Mouse (Mus musculus) lung, embryonic 16.5 days (tissue): Measurements from ENCODE around the gene Ephb2. TPM values are rescaled to one million over a fixed set of nuclear protein-coding genes. Genes with fewer than 3 reads are reported as not detected.

ENCODE experiments used
- ATAC-seq: fragments of 200-750 bp; cut with Nextera tagmentation; 2 replicates; pipeline ENCODE4 v1.8.0; 2017; ENCODE audit warnings: low read depth, mild to moderate bottlenecking, moderate library complexity
- H3K27ac ChIP-seq: fragments of 300-500 bp; sonication (generic); 2 replicates; pipeline ENCODE4 v1.5.1; 2014; ENCODE audit warnings: mild to moderate bottlenecking, control low read depth, low read length
- H3K27me3 ChIP-seq: fragments of 300-500 bp; sonication (generic); 2 replicates; pipeline ENCODE4 v1.6.1; 2014; ENCODE audit warnings: low read depth, low read length, mixed read lengths; ENCODE audit not compliant: control insufficient read depth, insufficient read depth
- H3K36me3 ChIP-seq: fragments of 300-500 bp; sonication (generic); 2 replicates; pipeline ENCODE4 v1.6.1; 2014; ENCODE audit warnings: low read length; ENCODE audit not compliant: control insufficient read depth, insufficient read depth
- H3K4me1 ChIP-seq: fragments of 300-500 bp; sonication (generic); replicated peaks from 2 replicates; pipeline ENCODE4 v1.6.1; 2014; ENCODE audit warnings: low read length, mixed read lengths; ENCODE audit not compliant: control insufficient read depth, insufficient read depth
- H3K4me2 ChIP-seq: fragments of 300-500 bp; sonication (generic); 2 replicates; pipeline ENCODE4 v1.6.1; 2014; ENCODE audit warnings: low read depth, low read length, control low read depth
- H3K4me3 ChIP-seq: fragments of 300-500 bp; sonication (generic); 2 replicates; pipeline ENCODE4 v1.5.1; 2014; ENCODE audit warnings: mild to moderate bottlenecking, low read length, control low read depth
- H3K9ac ChIP-seq: fragments of 300-500 bp; sonication (generic); 2 replicates; pipeline ENCODE4 v1.6.1; 2014; ENCODE audit warnings: low read length, control low read depth
- H3K9me3 ChIP-seq: fragments of 300-500 bp; sonication (generic); 2 replicates; pipeline ENCODE4 v1.6.1; 2016; ENCODE audit warnings: low read length; ENCODE audit not compliant: control insufficient read depth
- WGBS: fragments of 180-500 bp; shearing (Covaris S2); extraction: QIAGEN DNeasy Blood & Tissue Kit; methylation state at CpG from one replicate; pipeline ENCODE4 v1.1.7; 2014; 5-methylcytosine and 5-hydroxymethylcytosine counted together
- microRNA-seq: library from miRNA; unstranded; fragments of <30 nt; microRNA quantifications from one replicate; pipeline ENCODE4, GENCODE M21; 2016
- polyA plus RNA-seq: library from polyadenylated mRNA; unstranded; fragments of >200 nt; fragmentation: Nextera tagmentation; extraction: Ambion mirVana; gene quantifications from 2 replicates; pipeline ENCODE4 v1.2.1, GENCODE M21; 2015

Ephb2 gene
- polyA plus RNA-seq, 1 experiment from 2014 or later, result 1.5 TPM

- peak overlapping the region; percentile 99 for H3K4me3 ChIP-seq
- H3K27me3 ChIP-seq, result no peaks in the 10 kb centered on the region
- under 1% methylated on average over 13 of the region's 13 CpGs for WGBS
- H3K4me1 ChIP-seq, result peaks cover 9% of the 10 kb centered on the region
- H3K4me2 ChIP-seq, result peak overlapping the region; percentile 64
- H3K27ac ChIP-seq, result peak overlapping the region; percentile 89; the same call in 1 of the 2 replicates
- no peak for ATAC-seq
- H3K9me3 ChIP-seq, result no peaks in the 10 kb centered on the region
- no peaks in the 10 kb centered on the region for H3K36me3 ChIP-seq
- peak overlapping the region; percentile 100 for H3K9ac ChIP-seq
These were observed 234.3 kb downstream of the Ephb2 start for GRCm38 (mm10) chr4:136601476-136601875.

GRCm38 (mm10) chr4:136600536-136600935 lies 235.3 kb downstream of the Ephb2 start:
- H3K27ac ChIP-seq, result no peak overlapping the region
- H3K9ac ChIP-seq, result no peak overlapping the region
- ATAC-seq, result no peak
- no peaks in the 10 kb centered on the region for H3K27me3 ChIP-seq
- H3K4me2 ChIP-seq, result peak overlapping the region; percentile 64
- 75% methylated on average over 2 of the region's 2 CpGs for WGBS
- H3K9me3 ChIP-seq, result no peaks in the 10 kb centered on the region
- no peaks in the 10 kb centered on the region for H3K36me3 ChIP-seq
- H3K4me3 ChIP-seq, result peak overlapping the region; percentile 99
- peaks cover 9% of the 10 kb centered on the region for H3K4me1 ChIP-seq

- H3K4me1 ChIP-seq, result peaks cover 9% of the 10 kb centered on the region
- no peaks in the 10 kb centered on the region for H3K27me3 ChIP-seq
- no peak overlapping the region for H3K4me3 ChIP-seq
- WGBS, result 98% methylated on average over 3 of the region's 3 CpGs
- H3K36me3 ChIP-seq, result no peaks in the 10 kb centered on the region
- no peaks in the 10 kb centered on the region for H3K9me3 ChIP-seq
- H3K4me2 ChIP-seq, result no peak overlapping the region
- no peak for ATAC-seq
- no peak overlapping the region for H3K9ac ChIP-seq
- H3K27ac ChIP-seq, result no peak overlapping the region
These were observed 235.9 kb downstream of the Ephb2 start for GRCm38 (mm10) chr4:136599869-136600268.

- no peak overlapping the region for H3K4me2 ChIP-seq
- H3K4me1 ChIP-seq, result peaks cover 15% of the 10 kb centered on the region
- WGBS, result 83% methylated on average over 7 of the region's 7 CpGs
- H3K27ac ChIP-seq, result no peak overlapping the region
- no peak for ATAC-seq
- H3K9me3 ChIP-seq, result no peaks in the 10 kb centered on the region
- no peaks in the 10 kb centered on the region for H3K27me3 ChIP-seq
- no peak overlapping the region for H3K9ac ChIP-seq
- H3K4me3 ChIP-seq, result no peak overlapping the region
- no peaks in the 10 kb centered on the region for H3K36me3 ChIP-seq
These were observed 237.4 kb downstream of the Ephb2 start for GRCm38 (mm10) chr4:136598268-136598876.

Small RNA genes lying within 50 kb of the gene (microRNA-seq; reads per million reads assigned to microRNA genes)
- not detected for gene Gm22180

Other genes starting within 250 kb of the Ephb2 start
- 20.0 and 24.9 TPM in 2 replicates for gene Kdm1a, start 233.3 kb downstream of the Ephb2 start, polyA plus RNA-seq
- not detected in 2 replicates for gene Tex46, start 225.6 kb downstream of the Ephb2 start, polyA plus RNA-seq
- not detected in 2 replicates for gene Lactbl1, start 213.4 kb downstream of the Ephb2 start, polyA plus RNA-seq
- gene C1qb, start 50.2 kb upstream of the Ephb2 start, polyA plus RNA-seq, result 51.9 and 55.2 TPM in 2 replicates
- 21.9 and 24.5 TPM in 2 replicates for gene C1qc, start 57.1 kb upstream of the Ephb2 start, polyA plus RNA-seq
- 32.6 and 36.7 TPM in 2 replicates for gene C1qa, start 62.8 kb upstream of the Ephb2 start, polyA plus RNA-seq
- not detected in 2 replicates for gene Epha8, start 120.8 kb upstream of the Ephb2 start, polyA plus RNA-seq
- gene Zbtb40, start 212.8 kb upstream of the Ephb2 start, polyA plus RNA-seq, result 4.3 and 4.4 TPM in 2 replicates